8 mouse cellular contexts compared by ENCODE assay signal in the genomic region with DNA sequence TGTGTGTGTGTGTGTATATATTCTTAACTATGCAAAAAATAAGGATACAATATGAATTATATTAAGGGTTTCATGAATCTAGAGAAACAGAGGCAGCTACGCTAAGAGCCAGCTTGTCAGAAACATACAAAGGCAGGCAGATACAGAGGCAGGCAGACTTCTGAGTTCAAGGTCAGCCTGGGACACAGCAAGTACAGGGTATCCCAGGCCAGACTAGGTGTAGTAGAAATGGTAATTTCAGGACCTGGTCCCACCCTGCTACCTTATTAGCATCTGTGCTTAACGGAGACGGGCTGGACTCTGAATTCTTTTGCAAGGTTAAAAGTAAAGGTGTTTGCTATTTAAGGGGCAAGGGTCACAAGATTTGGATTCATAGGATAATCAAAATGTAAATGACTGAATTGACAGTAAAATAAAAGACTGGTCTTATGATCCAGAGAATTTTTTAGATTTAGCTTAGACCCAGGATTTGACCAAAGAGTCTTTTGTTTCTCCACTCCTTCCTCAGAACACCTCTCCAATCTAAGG. TPM values are rescaled to one million over a fixed set of nuclear protein-coding genes. Genes with fewer than 3 reads are reported as not detected.
DNase-seq lines count a peak whose midpoint lies in the region; ATAC-seq and TF ChIP-seq lines count a peak whose summit lies in the region.

A gene (plus strand): TSS at position 478 of the 528 bp plus-strand sequence.

- H3K4me2 ChIP-seq in limb, embryonic 11.5 days (ENCODE audit: low read depth, severe bottlenecking), result no peak within 1 kb of the TSS

- H3K36me3 ChIP-seq in limb, embryonic 11.5 days (ENCODE audit: control insufficient read depth, insufficient read depth, low read length), result no peaks in the 10 kb centered on the region
- H3K36me3 ChIP-seq in small intestine, adult 2 months (ENCODE audit: control insufficient read depth, insufficient read depth, low read length), result no peaks in the 10 kb centered on the region

- no peak within 1 kb of the TSS for H3K27ac ChIP-seq in limb, embryonic 11.5 days (replicated peaks; ENCODE audit: low read depth, low read length)
- H3K27ac ChIP-seq in small intestine, adult 2 months (ENCODE audit: insufficient read depth, low read depth, low read length), result no peak within 1 kb of the TSS

- intact Hi-C loops in heart, postnatal 10 days (cut with DNase I), result no loop called here

- no peak within 1 kb of the TSS for H3K4me3 ChIP-seq in limb, embryonic 11.5 days (ENCODE audit: low read depth, low read length)
- no peak within 1 kb of the TSS for H3K4me3 ChIP-seq in small intestine, adult 2 months (ENCODE audit: low read depth, low read length)

- H3K9ac ChIP-seq in limb, embryonic 11.5 days (ENCODE audit: low read length), result no peak within 1 kb of the TSS

- no peaks in the 10 kb centered on the region for H3K27me3 ChIP-seq in limb, embryonic 11.5 days (ENCODE audit: control insufficient read depth, insufficient read depth, low read length)
- H3K27me3 ChIP-seq in small intestine, adult 2 months (ENCODE audit: control insufficient read depth, insufficient read depth, low read length), result 0 out of 2 replicates have a peak, but pooled peaks cover 7% of the 10 kb centered on the region

- TF ChIP-seq CTCF in small intestine, adult 2 months (IDR thresholded peaks at IDR 0.05; ENCODE audit: extremely low read depth, insufficient read length, insufficient replicate concordance, low read depth, low read length), result no peak

- no peak for DNase-seq in thymus, postnatal 0 days (ENCODE audit: low spot score)
- DNase-seq in thymus, postnatal 25 days, result no peak
- no peak for DNase-seq in heart, postnatal 10 days
- DNase-seq in limb, embryonic 11.5 days (ENCODE audit: low spot score), result no peak
- DNase-seq in spleen, postnatal 4 days (ENCODE audit: low spot score in 2 of 2), result no peak
- DNase-seq in thymus, postnatal 36 days, result no peak

- H3K4me1 ChIP-seq in limb, embryonic 11.5 days (ENCODE audit: control insufficient read depth, insufficient read depth, low read length), result no peaks in the 10 kb centered on the region
- no peaks in the 10 kb centered on the region for H3K4me1 ChIP-seq in small intestine, adult 2 months (ENCODE audit: control insufficient read depth, insufficient read depth, insufficient read length, low read length)

- TF ChIP-seq POLR2A in small intestine, adult 2 months (IDR thresholded peaks at IDR 0.05; ENCODE audit: low read depth, low read length), result no peak

- WGBS in limb, embryonic 11.5 days, result 83% methylated on average over 3 of the region's 3 CpGs
- 64% methylated on average over 3 of the region's 3 CpGs for WGBS in small intestine, adult 2 months

- no peaks in the 10 kb centered on the region for H3K9me3 ChIP-seq in limb, embryonic 11.5 days (ENCODE audit: control insufficient read depth, low read length)

- ATAC-seq in erythroblast, adult 5-6 weeks (replicated peaks; ENCODE audit: low FRiP score, poor library complexity, severe bottlenecking), result no peak
- ATAC-seq in limb, embryonic 11.5 days (ENCODE audit: insufficient number of reproducible peaks, low FRiP score, low TSS enrichment, low read depth), result no peak

RNA-seq across cellular contexts. Expression of the gene that starts here (rescaled TPM):
- 47.5 and 56.5 TPM in 2 replicates for polyA plus RNA-seq in thymus, postnatal 0 days (2015; fragmentation: Nextera tagmentation; extraction: Ambion mirVana)
- total RNA-seq in erythroblast, adult 5-6 weeks (2015; ENCODE audit: low replicate concordance), result 16.1 and 24.2 TPM in 2 replicates
- 15.8 and 26.2 TPM in 2 replicates for total RNA-seq in erythroblast, adult 5-6 weeks (2017; ENCODE audit: low replicate concordance)
- total RNA-seq in heart, postnatal 10 days (2021), result 10 to 100 TPM; 24.2 to 30.8 TPM
- polyA plus RNA-seq in limb, embryonic 11.5 days (2014; fragmentation: Nextera tagmentation; extraction: Ambion mirVana), result 131 and 135 TPM in 2 replicates
- 20.5 and 29.2 TPM in 2 replicates for polyA plus RNA-seq in small intestine, adult 2 months (2012; rRNA removed)
